Mouse (Mus musculus) stomach, embryonic 16.5 days (tissue): ENCODE results near the gene Thada. TPM values are rescaled to one million over a fixed set of nuclear protein-coding genes. Genes with fewer than 3 reads are reported as not detected.

Source experiments
- ATAC-seq: fragments of 200-750 bp; cut with Nextera tagmentation; 2 replicates; pipeline ENCODE4 v1.8.0; 2017; ENCODE audit warnings: moderate number of reproducible peaks, moderate TSS enrichment; ENCODE audit not compliant: insufficient read depth, low FRiP score
- H3K27ac ChIP-seq: fragments of 300-500 bp; sonication (generic); 2 replicates; pipeline ENCODE4 v1.5.1; 2014; ENCODE audit warnings: low read length
- H3K27me3 ChIP-seq: fragments of 300-500 bp; sonication (generic); 2 replicates; pipeline ENCODE4 v1.6.1; 2014; ENCODE audit warnings: low read length, control low read depth, mixed read lengths; ENCODE audit not compliant: control insufficient read depth, insufficient read depth
- H3K36me3 ChIP-seq: fragments of 300-500 bp; sonication (generic); 2 replicates; pipeline ENCODE4 v1.6.1; 2014; ENCODE audit warnings: low read length; ENCODE audit not compliant: control insufficient read depth, insufficient read depth
- H3K4me1 ChIP-seq: fragments of 300-500 bp; sonication (generic); 2 replicates; pipeline ENCODE4 v1.6.1; 2014; ENCODE audit warnings: low read length, control low read depth, mixed read lengths; ENCODE audit not compliant: control insufficient read depth, insufficient read depth
- H3K4me2 ChIP-seq: fragments of 300-500 bp; sonication (generic); 2 replicates; pipeline ENCODE4 v1.6.1; 2014; ENCODE audit warnings: low read depth, low read length, mixed read lengths
- H3K4me3 ChIP-seq: fragments of 300-500 bp; sonication (generic); replicated peaks from 2 replicates; pipeline ENCODE4 v1.5.1; 2014; ENCODE audit warnings: mild to moderate bottlenecking, low read length
- H3K9ac ChIP-seq: fragments of 300-500 bp; sonication (generic); 2 replicates; pipeline ENCODE4 v1.6.1; 2014; ENCODE audit warnings: low read length
- H3K9me3 ChIP-seq: fragments of 300-500 bp; sonication (generic); replicated peaks from 2 replicates; pipeline ENCODE4 v1.6.1; 2016; ENCODE audit warnings: low read length, control low read depth; ENCODE audit not compliant: control insufficient read depth
- WGBS: fragments of 180-500 bp; shearing (Covaris S2); extraction: QIAGEN DNeasy Blood & Tissue Kit; methylation state at CpG from one replicate; pipeline ENCODE4 v1.1.7; 2014; 5-methylcytosine and 5-hydroxymethylcytosine counted together
- polyA plus RNA-seq: library from polyadenylated mRNA; unstranded; fragments of >200 nt; fragmentation: Nextera tagmentation; extraction: Ambion mirVana; gene quantifications from 2 replicates; pipeline ENCODE4 v1.2.1, GENCODE M21; 2015

Thada gene
- polyA plus RNA-seq, 1 experiment from 2014 or later = 7.4 TPM

- H3K4me2 ChIP-seq = no peak overlapping the region
- no peaks in the 10 kb centered on the region for H3K9me3 ChIP-seq
- no peaks in the 10 kb centered on the region for H3K36me3 ChIP-seq
- ATAC-seq = 0 out of 2 replicates have a peak, but pooled peaks have one; percentile 6
- no peaks in the 10 kb centered on the region for H3K27me3 ChIP-seq
- H3K4me3 ChIP-seq = no peak overlapping the region
- H3K4me1 ChIP-seq = peaks cover 46% of the 10 kb centered on the region
- H3K9ac ChIP-seq = no peak overlapping the region
- H3K27ac ChIP-seq = peak overlapping the region; percentile 13; the same call in 1 of the 2 replicates
These were observed 205.0 kb downstream of the Thada start for GRCm38 (mm10) chr17:84261010-84261409.

GRCm38 (mm10) chr17:84260226-84260625, 205.8 kb downstream of the Thada start:
- peaks cover 43% of the 10 kb centered on the region for H3K4me1 ChIP-seq
- H3K4me2 ChIP-seq = no peak overlapping the region

GRCm38 (mm10) chr17:84258638-84259261, 207.3 kb downstream of the Thada start:
- Histone ChIP-seq H3K9ac (no peak overlapping the region), H3K36me3 (no peaks in the 10 kb centered on the region), H3K4me3 (no peak overlapping the region), H3K4me1 (peaks cover 29% of the 10 kb centered on the region), H3K27me3 (no peaks in the 10 kb centered on the region), H3K27ac (peak overlapping the region; percentile 39), H3K4me2 (no peak overlapping the region), H3K9me3 (no peaks in the 10 kb centered on the region)
- no peak for ATAC-seq
- 56% methylated on average over 4 of the region's 4 CpGs for WGBS

More at GRCm38 (mm10) chr17:84260226-84260625, 205.8 kb downstream of the Thada start:
- Histone ChIP-seq H3K9ac (no peak overlapping the region), H3K9me3 (no peaks in the 10 kb centered on the region), H3K27me3 (no peaks in the 10 kb centered on the region), H3K36me3 (no peaks in the 10 kb centered on the region), H3K4me3 (no peak overlapping the region), H3K27ac (no peak overlapping the region)
- ATAC-seq = no peak

- no peak overlapping the region for H3K9ac ChIP-seq
- H3K4me2 ChIP-seq = no peak overlapping the region
- no peaks in the 10 kb centered on the region for H3K36me3 ChIP-seq
- peak overlapping the region; percentile 39 for H3K27ac ChIP-seq
- no peak overlapping the region for H3K4me3 ChIP-seq
- no peak for ATAC-seq
- H3K9me3 ChIP-seq = no peaks in the 10 kb centered on the region
- 62% methylated on average over 5 of the region's 5 CpGs for WGBS
- peaks cover 23% of the 10 kb centered on the region for H3K4me1 ChIP-seq
- no peaks in the 10 kb centered on the region for H3K27me3 ChIP-seq
These were observed 208.0 kb downstream of the Thada start for GRCm38 (mm10) chr17:84257927-84258532.

- no peaks in the 10 kb centered on the region for H3K27me3 ChIP-seq
- peaks cover 21% of the 10 kb centered on the region for H3K4me1 ChIP-seq
- WGBS = 42% methylated on average over 9 of the region's 9 CpGs
- no peak overlapping the region for H3K9ac ChIP-seq
- no peaks in the 10 kb centered on the region for H3K36me3 ChIP-seq
- H3K4me3 ChIP-seq = no peak overlapping the region
- H3K4me2 ChIP-seq = no peak overlapping the region
- H3K9me3 ChIP-seq = no peaks in the 10 kb centered on the region
- H3K27ac ChIP-seq = peak overlapping the region; percentile 48; the same call in 1 of the 2 replicates
- no peak for ATAC-seq
These were observed 209.7 kb downstream of the Thada start for GRCm38 (mm10) chr17:84256278-84256819.

GRCm38 (mm10) chr17:84255841-84256240, 210.2 kb downstream of the Thada start:
- no peaks in the 10 kb centered on the region for H3K27me3 ChIP-seq
- no peaks in the 10 kb centered on the region for H3K36me3 ChIP-seq
- H3K4me2 ChIP-seq = no peak overlapping the region
- H3K4me3 ChIP-seq = no peak overlapping the region
- 35% methylated on average over 2 of the region's 2 CpGs for WGBS
- H3K27ac ChIP-seq = peak overlapping the region; percentile 48; the same call in 1 of the 2 replicates
- peaks cover 18% of the 10 kb centered on the region for H3K4me1 ChIP-seq
- no peaks in the 10 kb centered on the region for H3K9me3 ChIP-seq
- no peak overlapping the region; the same call in 1 of the 2 replicates for H3K9ac ChIP-seq
- no peak for ATAC-seq

- Histone ChIP-seq H3K27ac (no peak overlapping the region), H3K4me2 (no peak overlapping the region), H3K36me3 (0 out of 2 replicates have a peak, but pooled peaks cover 3% of the 10 kb centered on the region), H3K4me3 (no peak overlapping the region), H3K27me3 (no peaks in the 10 kb centered on the region), H3K9me3 (no peaks in the 10 kb centered on the region), H3K9ac (no peak overlapping the region), H3K4me1 (peaks cover 10% of the 10 kb centered on the region)
- ATAC-seq = no peak; the same call in 1 of the 2 replicates
- 64% methylated on average over 3 of the region's 3 CpGs for WGBS
These were observed 214.6 kb downstream of the Thada start for GRCm38 (mm10) chr17:84251426-84251825.

- WGBS = 65% methylated on average over 18 of the region's 18 CpGs
- peaks cover 16% of the 10 kb centered on the region for H3K4me1 ChIP-seq
- no peaks in the 10 kb centered on the region for H3K27me3 ChIP-seq
- peak; percentile 56; the same call in 1 of the 2 replicates for ATAC-seq
- H3K36me3 ChIP-seq = peaks cover 6% of the 10 kb centered on the region; the same call in 1 of the 2 replicates
- H3K9ac ChIP-seq = no peak overlapping the region; the same call in 1 of the 2 replicates
- peak overlapping the region; percentile 2; the same call in 1 of the 2 replicates for H3K27ac ChIP-seq
- no peak overlapping the region for H3K4me2 ChIP-seq
- H3K4me3 ChIP-seq = no peak overlapping the region
- H3K9me3 ChIP-seq = no peaks in the 10 kb centered on the region
These were observed 221.7 kb downstream of the Thada start for GRCm38 (mm10) chr17:84244182-84244920.
